In genomic region chr11:120349986-120350702, GRCm38 (mm10) we compare ENCODE assay signal across 8 mouse cellular contexts. TPM values are rescaled to one million over a fixed set of nuclear protein-coding genes. Genes with fewer than 3 reads are reported as not detected.
DNase-seq lines count a peak whose midpoint lies in the region; ATAC-seq lines count a peak whose summit lies in the region.

No protein-coding gene starts in this region.

- DNase-seq in 416B (ENCODE audit: low read depth): peak; percentile 96
- DNase-seq in adrenal gland, postnatal 25 days: peak; percentile 89
- peak; percentile 96 for DNase-seq in embryonic facial prominence, embryonic 14.5 days (ENCODE audit: low spot score)
- peak; percentile 83 for DNase-seq in naive thymus-derived CD4-positive, alpha-beta T cell, adult 2 months (ENCODE audit: low read depth)

- no peaks in the 10 kb centered on the region for H3K9me3 ChIP-seq in embryonic facial prominence, embryonic 14.5 days (ENCODE audit: control insufficient read depth, low read length)
- H3K9me3 ChIP-seq in heart, embryonic 11.5 days (replicated peaks; ENCODE audit: control insufficient read depth, low read length): no peaks in the 10 kb centered on the region
- no peaks in the 10 kb centered on the region for H3K9me3 ChIP-seq in kidney, embryonic 16.5 days (ENCODE audit: low read length)
- H3K9me3 ChIP-seq in liver, embryonic 12.5 days (replicated peaks): no peaks in the 10 kb centered on the region
- no peaks in the 10 kb centered on the region for H3K9me3 ChIP-seq in stomach, embryonic 14.5 days (ENCODE audit: control insufficient read depth, low read depth, low read length)

- H3K27ac ChIP-seq in embryonic facial prominence, embryonic 14.5 days (replicated peaks; ENCODE audit: low read depth, low read length): peak overlapping the region; percentile 100
- H3K27ac ChIP-seq in heart, embryonic 11.5 days (ENCODE audit: low read depth, low read length): peak overlapping the region; percentile 100
- peak overlapping the region; percentile 100 for H3K27ac ChIP-seq in kidney, embryonic 16.5 days (ENCODE audit: low read length)
- peak overlapping the region; percentile 98 for H3K27ac ChIP-seq in liver, embryonic 12.5 days
- H3K27ac ChIP-seq in stomach, embryonic 14.5 days (ENCODE audit: low read length): peak overlapping the region; percentile 100

- peak; percentile 75 for ATAC-seq in embryonic facial prominence, embryonic 14.5 days (ENCODE audit: low read depth)
- peak; percentile 58 for ATAC-seq in heart, embryonic 11.5 days (replicated peaks; ENCODE audit: insufficient number of reproducible peaks, low FRiP score, low TSS enrichment)
- peak; percentile 87 for ATAC-seq in kidney, embryonic 16.5 days (ENCODE audit: low FRiP score, low TSS enrichment)
- ATAC-seq in liver, embryonic 12.5 days: peak; percentile 16
- ATAC-seq in stomach, embryonic 14.5 days (ENCODE audit: insufficient number of reproducible peaks, insufficient read depth, low FRiP score, low read depth): peak; percentile 74

- peak overlapping the region; percentile 100 for H3K4me3 ChIP-seq in embryonic facial prominence, embryonic 14.5 days (ENCODE audit: low read depth, low read length)
- H3K4me3 ChIP-seq in heart, embryonic 11.5 days (ENCODE audit: low read depth, low read length): peak overlapping the region; percentile 94
- H3K4me3 ChIP-seq in kidney, embryonic 16.5 days (ENCODE audit: low read length): peak overlapping the region; percentile 99
- H3K4me3 ChIP-seq in liver, embryonic 12.5 days: peak overlapping the region; percentile 99
- H3K4me3 ChIP-seq in stomach, embryonic 14.5 days (ENCODE audit: low read depth, low read length): peak overlapping the region; percentile 93

- H3K4me2 ChIP-seq in embryonic facial prominence, embryonic 14.5 days (ENCODE audit: low read depth, low read length): peak overlapping the region; percentile 95
- H3K4me2 ChIP-seq in heart, embryonic 11.5 days: peak overlapping the region; percentile 98
- peak overlapping the region; percentile 57 for H3K4me2 ChIP-seq in kidney, embryonic 16.5 days (replicated peaks; ENCODE audit: low read depth, low read length)
- H3K4me2 ChIP-seq in liver, embryonic 12.5 days: peak overlapping the region; percentile 100
- H3K4me2 ChIP-seq in stomach, embryonic 14.5 days (replicated peaks; ENCODE audit: low read depth, low read length): peak overlapping the region; percentile 92

- WGBS in embryonic facial prominence, embryonic 14.5 days: 3% methylated on average over 41 of the region's 68 CpGs
- under 1% methylated on average over 63 of the region's 68 CpGs for WGBS in heart, embryonic 11.5 days (ENCODE audit: insufficient replicate concordance)
- under 1% methylated on average over 56 of the region's 68 CpGs for WGBS in kidney, embryonic 16.5 days
- WGBS in liver, embryonic 12.5 days (ENCODE audit: insufficient replicate concordance): under 1% methylated on average over 68 of the region's 68 CpGs
- WGBS in stomach, embryonic 14.5 days: under 1% methylated on average over 68 of the region's 68 CpGs

- H3K36me3 ChIP-seq in embryonic facial prominence, embryonic 14.5 days (ENCODE audit: control insufficient read depth, insufficient read depth, low read length): peaks cover 15% of the 10 kb centered on the region
- peaks cover 2% of the 10 kb centered on the region; the same call in 1 of the 2 replicates for H3K36me3 ChIP-seq in heart, embryonic 11.5 days (ENCODE audit: control insufficient read depth, insufficient read depth, low read length)
- peaks cover 13% of the 10 kb centered on the region for H3K36me3 ChIP-seq in kidney, embryonic 16.5 days (ENCODE audit: insufficient read depth, low read length)
- peaks cover 14% of the 10 kb centered on the region for H3K36me3 ChIP-seq in liver, embryonic 12.5 days
- peaks cover 13% of the 10 kb centered on the region for H3K36me3 ChIP-seq in stomach, embryonic 14.5 days (ENCODE audit: control insufficient read depth, insufficient read depth, low read length)

- H3K4me1 ChIP-seq in embryonic facial prominence, embryonic 14.5 days (ENCODE audit: control insufficient read depth, insufficient read depth, low read length): peaks cover 16% of the 10 kb centered on the region
- peaks cover 35% of the 10 kb centered on the region for H3K4me1 ChIP-seq in heart, embryonic 11.5 days (ENCODE audit: control insufficient read depth, insufficient read depth, low read length)
- H3K4me1 ChIP-seq in kidney, embryonic 16.5 days (ENCODE audit: insufficient read depth, low read length): peaks cover 37% of the 10 kb centered on the region
- peaks cover 78% of the 10 kb centered on the region for H3K4me1 ChIP-seq in liver, embryonic 12.5 days
- peaks cover 27% of the 10 kb centered on the region for H3K4me1 ChIP-seq in stomach, embryonic 14.5 days (ENCODE audit: control insufficient read depth, insufficient read depth, low read length)

- H3K27me3 ChIP-seq in embryonic facial prominence, embryonic 14.5 days (replicated peaks; ENCODE audit: control insufficient read depth, insufficient read depth, low read length): no peaks in the 10 kb centered on the region
- no peaks in the 10 kb centered on the region for H3K27me3 ChIP-seq in heart, embryonic 11.5 days (ENCODE audit: control insufficient read depth, insufficient read depth, low read length)
- no peaks in the 10 kb centered on the region for H3K27me3 ChIP-seq in kidney, embryonic 16.5 days (ENCODE audit: insufficient read depth, low read length)
- H3K27me3 ChIP-seq in liver, embryonic 12.5 days (replicated peaks): peaks cover 32% of the 10 kb centered on the region
- H3K27me3 ChIP-seq in stomach, embryonic 14.5 days (ENCODE audit: control insufficient read depth, insufficient read depth, low read length): no peaks in the 10 kb centered on the region

- peak overlapping the region; percentile 99 for H3K9ac ChIP-seq in embryonic facial prominence, embryonic 14.5 days (ENCODE audit: low read depth, low read length)
- H3K9ac ChIP-seq in heart, embryonic 11.5 days (ENCODE audit: low read depth, low read length): peak overlapping the region; percentile 100
- H3K9ac ChIP-seq in kidney, embryonic 16.5 days (replicated peaks; ENCODE audit: low read length): peak overlapping the region; percentile 100
- H3K9ac ChIP-seq in liver, embryonic 12.5 days: peak overlapping the region; percentile 100
- peak overlapping the region; percentile 100 for H3K9ac ChIP-seq in stomach, embryonic 14.5 days (replicated peaks; ENCODE audit: low read depth, low read length)

RNA-seq across cellular contexts. Expression of gene Actg1, which starts 1.8 kb away (rescaled TPM):
- 1,036 and 1,352 TPM in 2 replicates for total RNA-seq in adrenal gland, postnatal 25 days (2021)
- polyA plus RNA-seq in embryonic facial prominence, embryonic 14.5 days (2014; fragmentation: Nextera tagmentation; extraction: Ambion mirVana): 2,264 and 2,593 TPM in 2 replicates
- polyA plus RNA-seq in heart, embryonic 11.5 days (2014; fragmentation: Nextera tagmentation; extraction: Ambion mirVana): 1,448 and 1,508 TPM in 2 replicates
- polyA plus RNA-seq in kidney, embryonic 16.5 days (2015; fragmentation: Nextera tagmentation; extraction: Ambion mirVana): 2,803 and 2,860 TPM in 2 replicates
- 952 and 1,008 TPM in 2 replicates for polyA plus RNA-seq in liver, embryonic 12.5 days (2016; fragmentation: Nextera tagmentation; extraction: Ambion mirVana)
- polyA plus RNA-seq in stomach, embryonic 14.5 days (2014; fragmentation: Nextera tagmentation; extraction: Ambion mirVana): 2,902 and 3,014 TPM in 2 replicates

RNA-seq across cellular contexts. Expression of gene Fscn2, which starts 11.2 kb away (rescaled TPM):
- 0.79 TPM in 1 of 2 replicates, not detected in the other for total RNA-seq in adrenal gland, postnatal 25 days (2021)
- polyA plus RNA-seq in embryonic facial prominence, embryonic 14.5 days (2014; fragmentation: Nextera tagmentation; extraction: Ambion mirVana): 0.48 and 1.1 TPM in 2 replicates
- 0.57 TPM in 1 of 2 replicates, not detected in the other for polyA plus RNA-seq in heart, embryonic 11.5 days (2014; fragmentation: Nextera tagmentation; extraction: Ambion mirVana)
- polyA plus RNA-seq in kidney, embryonic 16.5 days (2015; fragmentation: Nextera tagmentation; extraction: Ambion mirVana): 0.72 and 0.82 TPM in 2 replicates
- polyA plus RNA-seq in liver, embryonic 12.5 days (2016; fragmentation: Nextera tagmentation; extraction: Ambion mirVana): 0.16 and 0.18 TPM in 2 replicates
- 0.30 and 0.59 TPM in 2 replicates for polyA plus RNA-seq in stomach, embryonic 14.5 days (2014; fragmentation: Nextera tagmentation; extraction: Ambion mirVana)

RNA-seq across cellular contexts. Expression of gene Faap100, which starts 28.4 kb away (rescaled TPM):
- 35.8 and 55.1 TPM in 2 replicates for total RNA-seq in adrenal gland, postnatal 25 days (2021)
- polyA plus RNA-seq in embryonic facial prominence, embryonic 14.5 days (2014; fragmentation: Nextera tagmentation; extraction: Ambion mirVana): 30.0 and 32.7 TPM in 2 replicates
- polyA plus RNA-seq in heart, embryonic 11.5 days (2014; fragmentation: Nextera tagmentation; extraction: Ambion mirVana): 24.2 and 29.6 TPM in 2 replicates
- 42.3 and 44.8 TPM in 2 replicates for polyA plus RNA-seq in kidney, embryonic 16.5 days (2015; fragmentation: Nextera tagmentation; extraction: Ambion mirVana)
- polyA plus RNA-seq in liver, embryonic 12.5 days (2016; fragmentation: Nextera tagmentation; extraction: Ambion mirVana): 12.8 and 13.1 TPM in 2 replicates
- 35.7 and 40.2 TPM in 2 replicates for polyA plus RNA-seq in stomach, embryonic 14.5 days (2014; fragmentation: Nextera tagmentation; extraction: Ambion mirVana)

Comparison
In these comparisons a context has a peak if more than half of its experiments do, and no peak if none do; other contexts are left out.
1. Peak in every context shown above with its lines: DNase-seq, ATAC-seq, H3K4me3 ChIP-seq and H3K27ac ChIP-seq.
2. ATAC-seq: peak in every context shown above with its lines; median percentile 87 in kidney, embryonic 16.5 days; 75 in embryonic facial prominence, embryonic 14.5 days; 74 in stomach, embryonic 14.5 days; 58 in heart, embryonic 11.5 days; 16 in liver, embryonic 12.5 days.